Mouse (Mus musculus): Measurements from ENCODE around the gene Mcpt1. TPM values are rescaled to one million over a fixed set of nuclear protein-coding genes. Genes with fewer than 3 reads are reported as not detected.

The Mcpt1 gene
- polyA plus RNA-seq (2017; shearing (Covaris generic)), result not detected

DNA sequence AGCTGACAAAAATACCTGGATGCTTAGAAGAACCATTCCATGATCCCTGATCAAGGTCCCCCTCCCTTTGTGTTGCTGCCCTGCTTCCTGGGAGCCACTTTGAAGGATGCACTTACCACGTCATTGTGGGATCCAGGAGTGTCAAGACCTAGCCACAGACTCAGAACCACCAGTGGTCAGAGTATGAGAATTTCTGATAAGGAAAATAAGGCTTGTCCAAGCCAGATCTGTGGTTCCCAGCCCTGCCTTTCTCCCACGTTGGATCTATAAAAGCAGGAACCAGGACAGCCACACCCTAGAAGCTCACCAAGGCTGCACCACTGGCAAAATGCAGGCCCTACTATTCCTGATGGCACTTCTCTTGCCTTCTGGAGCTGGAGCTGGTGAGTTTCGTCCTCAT is at the start of gene Mcpt1:
Gene Mcpt1 (plus strand): TSS at position 301 of the 400 bp plus-strand sequence.

DNA sequence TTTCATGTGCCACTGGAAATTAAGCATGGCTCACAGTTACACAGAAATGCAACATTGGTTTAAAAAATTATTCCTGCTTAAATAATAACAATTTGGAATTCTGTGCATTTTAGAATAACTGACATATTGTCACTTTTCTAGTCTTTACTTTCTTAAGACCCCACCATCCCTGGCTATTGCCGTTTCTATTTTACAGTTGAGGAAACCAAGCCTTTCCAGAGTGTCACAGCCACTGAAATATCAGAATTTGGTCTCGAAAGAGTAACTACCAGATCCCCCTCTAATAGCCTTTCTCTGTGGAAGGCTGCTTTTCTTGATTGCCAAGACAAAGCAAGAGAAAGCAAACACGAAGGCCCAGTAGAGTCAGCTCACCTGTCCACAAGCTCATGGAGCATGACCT is 12.6 kb downstream of the Mcpt1 start, which contains the start of gene Mcpt9:
Gene Mcpt9 (minus strand): TSS at position 101 of the 400 bp plus-strand sequence.

DNA sequence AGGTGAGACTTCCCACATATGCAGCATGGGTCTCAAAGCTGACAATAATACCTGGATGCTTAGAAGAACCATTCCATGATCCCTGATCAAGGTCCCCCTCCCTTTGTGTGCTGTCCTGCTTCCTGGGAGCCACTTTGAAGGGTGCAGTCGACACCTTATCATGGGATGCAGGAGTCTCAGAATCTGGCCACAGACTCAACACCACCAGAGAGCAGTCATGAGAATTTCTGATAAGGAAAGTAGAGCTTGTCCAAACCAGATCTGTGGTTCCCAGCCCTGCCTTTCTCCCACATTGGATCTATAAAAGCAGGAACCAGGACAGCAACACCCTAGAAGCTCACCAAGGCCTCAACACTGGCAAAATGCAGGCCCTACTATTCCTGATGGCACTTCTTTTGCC is 24.0 kb downstream of the Mcpt1 start, which contains the start of gene Mcpt2:
Gene Mcpt2 (plus strand): TSS at position 250 of the 400 bp plus-strand sequence.

DNA sequence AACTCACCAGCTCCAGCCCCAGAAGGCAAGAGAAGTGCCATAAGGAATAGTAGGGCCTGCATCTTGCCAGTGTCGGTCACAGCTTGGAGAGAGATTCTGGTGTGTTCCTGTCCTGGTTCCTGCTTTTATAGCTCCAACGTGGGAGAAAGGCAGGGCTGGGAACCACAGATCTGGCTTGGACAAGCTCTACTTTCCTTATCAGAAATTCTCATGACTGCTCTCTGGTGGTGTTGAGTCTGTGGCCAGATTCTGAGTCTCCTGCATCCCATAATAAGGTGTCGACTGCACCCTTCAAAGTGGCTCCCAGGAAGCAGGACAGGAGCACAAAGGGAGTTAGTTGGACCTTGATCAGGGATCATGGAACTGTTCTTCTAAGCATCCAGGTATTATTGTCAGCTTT is 44.4 kb downstream of the Mcpt1 start, which contains the start of gene Mcpt4:
Gene Mcpt4 (minus strand): TSS at position 101 of the 400 bp plus-strand sequence.

Other genes starting within 250 kb of the Mcpt1 start
- 0.56 TPM for gene Adcy4, start 233.9 kb upstream of the Mcpt1 start, polyA plus RNA-seq (2017; shearing (Covaris generic))
- gene Ripk3, start 229.1 kb upstream of the Mcpt1 start, polyA plus RNA-seq (2017; shearing (Covaris generic)), result 85.5 TPM
- gene Nfatc4, start 194.8 kb upstream of the Mcpt1 start, polyA plus RNA-seq (2017; shearing (Covaris generic)), result not detected
- 1.4 TPM for gene Nynrin, start 164.0 kb upstream of the Mcpt1 start, polyA plus RNA-seq (2017; shearing (Covaris generic))
- 0.13 TPM for gene Cbln3, start 133.6 kb upstream of the Mcpt1 start, polyA plus RNA-seq (2017; shearing (Covaris generic))
- 131 TPM for gene Khnyn, start 133.0 kb upstream of the Mcpt1 start, polyA plus RNA-seq (2017; shearing (Covaris generic))
- 79.0 TPM for gene Sdr39u1, start 117.7 kb upstream of the Mcpt1 start, polyA plus RNA-seq (2017; shearing (Covaris generic))
- not detected for gene Cma1, start 73.3 kb upstream of the Mcpt1 start, polyA plus RNA-seq (2017; shearing (Covaris generic))
- gene Cma2, start 67.0 kb upstream of the Mcpt1 start, polyA plus RNA-seq (2017; shearing (Covaris generic)), result not detected
- gene Mcpt9, start 12.5 kb downstream of the Mcpt1 start, polyA plus RNA-seq (2017; shearing (Covaris generic)), result not detected
- not detected for gene Mcpt2, start 24.1 kb downstream of the Mcpt1 start, polyA plus RNA-seq (2017; shearing (Covaris generic))
- gene Mcpt4, start 44.3 kb downstream of the Mcpt1 start, polyA plus RNA-seq (2017; shearing (Covaris generic)), result not detected
- gene Mcpt8, start 67.3 kb downstream of the Mcpt1 start, polyA plus RNA-seq (2017; shearing (Covaris generic)), result not detected
- gene Ctsg, start 84.6 kb downstream of the Mcpt1 start, polyA plus RNA-seq (2017; shearing (Covaris generic)), result not detected
- not detected for gene Gzme, start 102.7 kb downstream of the Mcpt1 start, polyA plus RNA-seq (2017; shearing (Covaris generic))
- not detected for gene Gzmd, start 114.6 kb downstream of the Mcpt1 start, polyA plus RNA-seq (2017; shearing (Covaris generic))
- gene Gzmg, start 141.6 kb downstream of the Mcpt1 start, polyA plus RNA-seq (2017; shearing (Covaris generic)), result not detected
- gene Gzmn, start 156.6 kb downstream of the Mcpt1 start, polyA plus RNA-seq (2017; shearing (Covaris generic)), result not detected
- gene Gzmf, start 193.4 kb downstream of the Mcpt1 start, polyA plus RNA-seq (2017; shearing (Covaris generic)), result not detected
- 3.2 TPM for gene Gzmc, start 216.7 kb downstream of the Mcpt1 start, polyA plus RNA-seq (2017; shearing (Covaris generic))
- gene Gzmb, start 244.3 kb downstream of the Mcpt1 start, polyA plus RNA-seq (2017; shearing (Covaris generic)), result 14.5 TPM

Data from inflammation-experienced regulatory T-cells, adult 16 weeks (primary cell).